Mouse (Mus musculus) intestine, embryonic 16.5 days (tissue): ENCODE results near the gene Noxo1. TPM values are rescaled to one million over a fixed set of nuclear protein-coding genes. Genes with fewer than 3 reads are reported as not detected.
A peak's percentile ranks its signal among the peaks of the same experiment; 100 is the strongest.

Source experiments
- ATAC-seq: fragments of 200-750 bp; cut with Nextera tagmentation; 2 replicates; pipeline ENCODE4 v1.8.0; 2017; ENCODE audit warnings: moderate TSS enrichment, moderate library complexity
- H3K27ac ChIP-seq: fragments of 300-500 bp; sonication (generic); 2 replicates; pipeline ENCODE4 v1.5.1; 2014; ENCODE audit warnings: mild to moderate bottlenecking, low read length
- H3K27me3 ChIP-seq: fragments of 300-500 bp; sonication (generic); replicated peaks from 2 replicates; pipeline ENCODE4 v1.6.1; 2014; ENCODE audit warnings: low read length, control low read depth, mixed read lengths; ENCODE audit not compliant: control insufficient read depth, insufficient read depth
- H3K36me3 ChIP-seq: fragments of 300-500 bp; sonication (generic); 2 replicates; pipeline ENCODE4 v1.6.1; 2014; ENCODE audit warnings: low read length, control low read depth; ENCODE audit not compliant: control insufficient read depth, insufficient read depth
- H3K4me1 ChIP-seq: fragments of 300-500 bp; sonication (generic); 2 replicates; pipeline ENCODE4 v1.6.1; 2014; ENCODE audit warnings: low read length, control low read depth, mixed read lengths; ENCODE audit not compliant: control insufficient read depth, insufficient read depth
- H3K4me2 ChIP-seq: fragments of 300-500 bp; sonication (generic); 2 replicates; pipeline ENCODE4 v1.6.1; 2014; ENCODE audit warnings: low read depth, low read length, control low read depth
- H3K4me3 ChIP-seq: fragments of 300-500 bp; sonication (generic); 2 replicates; pipeline ENCODE4 v1.5.1; 2014; ENCODE audit warnings: mild to moderate bottlenecking, low read length
- H3K9ac ChIP-seq: fragments of 300-500 bp; sonication (generic); 2 replicates; pipeline ENCODE4 v1.6.1; 2014; ENCODE audit warnings: low read depth, low read length
- H3K9me3 ChIP-seq: fragments of 300-500 bp; sonication (generic); 2 replicates; pipeline ENCODE4 v1.6.1; 2016; ENCODE audit warnings: low read length, control low read depth; ENCODE audit not compliant: control insufficient read depth
- WGBS: fragments of 180-500 bp; shearing (Covaris S2); extraction: QIAGEN DNeasy Blood & Tissue Kit; methylation state at CpG from one replicate; pipeline ENCODE4 v1.1.7; 2014; 5-methylcytosine and 5-hydroxymethylcytosine counted together
- polyA plus RNA-seq: library from polyadenylated mRNA; unstranded; fragments of >200 nt; fragmentation: Nextera tagmentation; extraction: Ambion mirVana; gene quantifications from 2 replicates; pipeline ENCODE4 v1.2.1, GENCODE M21; 2015

The Noxo1 gene
- polyA plus RNA-seq, 1 experiment from 2014 or later: 17.7 TPM

GRCm38 (mm10) chr17:24671346-24671745, 24.7 kb upstream of the Noxo1 start:
- ATAC-seq: no peak

GRCm38 (mm10) chr17:24672141-24672540, 23.9 kb upstream of the Noxo1 start:
- ATAC-seq: peak; percentile 50
- H3K9me3 ChIP-seq: no peaks in the 10 kb centered on the region
- 12% methylated on average over 5 of the region's 5 CpGs for WGBS
- peaks cover 25% of the 10 kb centered on the region for H3K4me1 ChIP-seq
- peaks cover 6% of the 10 kb centered on the region; the same call in 1 of the 2 replicates for H3K36me3 ChIP-seq
- no peaks in the 10 kb centered on the region for H3K27me3 ChIP-seq
- peak overlapping the region; percentile 6; the same call in 1 of the 2 replicates for H3K27ac ChIP-seq
- H3K9ac ChIP-seq: 0 out of 2 replicates have a peak overlapping the region, but pooled peaks have one; percentile 91
- peak overlapping the region; percentile 92; the same call in 1 of the 2 replicates for H3K4me2 ChIP-seq
- H3K4me3 ChIP-seq: no peak overlapping the region

More at GRCm38 (mm10) chr17:24671346-24671745, 24.7 kb upstream of the Noxo1 start:
- 63% methylated on average over 5 of the region's 5 CpGs for WGBS
- Histone ChIP-seq H3K27ac (0 out of 2 replicates have a peak overlapping the region, but pooled peaks have one; percentile 27), H3K4me1 (peaks cover 25% of the 10 kb centered on the region), H3K27me3 (no peaks in the 10 kb centered on the region), H3K9ac (peak overlapping the region; percentile 91), H3K9me3 (no peaks in the 10 kb centered on the region), H3K4me3 (peak overlapping the region; percentile 92; the same call in 1 of the 2 replicates), H3K36me3 (no peaks in the 10 kb centered on the region), H3K4me2 (peak overlapping the region; percentile 92)

GRCm38 (mm10) chr17:24674277-24674676, 21.8 kb upstream of the Noxo1 start:
- Histone ChIP-seq H3K4me3 (no peak overlapping the region), H3K9me3 (no peaks in the 10 kb centered on the region), H3K4me2 (no peak overlapping the region), H3K9ac (no peak overlapping the region), H3K27ac (no peak overlapping the region), H3K27me3 (no peaks in the 10 kb centered on the region), H3K4me1 (peaks cover 23% of the 10 kb centered on the region), H3K36me3 (peaks cover 9% of the 10 kb centered on the region; the same call in 1 of the 2 replicates)
- WGBS: 83% methylated on average over 7 of the region's 7 CpGs
- no peak for ATAC-seq

- Histone ChIP-seq H3K4me1 (peaks cover 15% of the 10 kb centered on the region), H3K4me2 (no peak overlapping the region), H3K9me3 (no peaks in the 10 kb centered on the region), H3K27ac (no peak overlapping the region), H3K27me3 (no peaks in the 10 kb centered on the region), H3K4me3 (no peak overlapping the region), H3K36me3 (peaks cover 23% of the 10 kb centered on the region), H3K9ac (no peak overlapping the region)
- no peak for ATAC-seq
- WGBS: 63% methylated on average over 2 of the region's 2 CpGs
These were observed 19.8 kb upstream of the Noxo1 start for GRCm38 (mm10) chr17:24676187-24676586.

GRCm38 (mm10) chr17:24676877-24677276, 19.2 kb upstream of the Noxo1 start:
- no peak overlapping the region for H3K4me2 ChIP-seq
- no peak for ATAC-seq
- no peak overlapping the region for H3K9ac ChIP-seq
- H3K27me3 ChIP-seq: no peaks in the 10 kb centered on the region
- no peak overlapping the region for H3K4me3 ChIP-seq
- peaks cover 25% of the 10 kb centered on the region for H3K36me3 ChIP-seq
- no peaks in the 10 kb centered on the region for H3K9me3 ChIP-seq
- no peak overlapping the region for H3K27ac ChIP-seq
- H3K4me1 ChIP-seq: peaks cover 8% of the 10 kb centered on the region
- WGBS: 95% methylated on average over 5 of the region's 5 CpGs

- Histone ChIP-seq H3K27ac (peak overlapping the region; percentile 72), H3K4me1 (peaks cover 1% of the 10 kb centered on the region; the same call in 1 of the 2 replicates), H3K4me2 (peak overlapping the region; percentile 28; the same call in 1 of the 2 replicates), H3K9ac (0 out of 2 replicates have a peak overlapping the region, but pooled peaks have one; percentile 34), H3K36me3 (peaks cover 32% of the 10 kb centered on the region), H3K27me3 (no peaks in the 10 kb centered on the region), H3K4me3 (no peak overlapping the region), H3K9me3 (no peaks in the 10 kb centered on the region)
- peak; percentile 88 for ATAC-seq
- WGBS: 76% methylated on average over 24 of the region's 24 CpGs
These were observed 18.4 kb upstream of the Noxo1 start for GRCm38 (mm10) chr17:24677500-24678080.

- Histone ChIP-seq H3K4me3 (no peak overlapping the region), H3K4me1 (peaks cover 12% of the 10 kb centered on the region), H3K27ac (no peak overlapping the region), H3K36me3 (peaks cover 8% of the 10 kb centered on the region), H3K9ac (no peak overlapping the region), H3K9me3 (no peaks in the 10 kb centered on the region), H3K4me2 (peak overlapping the region; percentile 9; the same call in 1 of the 2 replicates), H3K27me3 (peaks cover 33% of the 10 kb centered on the region)
- WGBS: 28% methylated on average over 16 of the region's 16 CpGs
- peak; percentile 43 for ATAC-seq
These were observed 9.5 kb upstream of the Noxo1 start for GRCm38 (mm10) chr17:24686514-24686913.

- H3K4me2 ChIP-seq: peak overlapping the region; percentile 51
- H3K36me3 ChIP-seq: peaks cover 4% of the 10 kb centered on the region
- no peaks in the 10 kb centered on the region for H3K9me3 ChIP-seq
- ATAC-seq: peak; percentile 73
- H3K27me3 ChIP-seq: peaks cover 33% of the 10 kb centered on the region
- H3K27ac ChIP-seq: no peak overlapping the region
- peaks cover 12% of the 10 kb centered on the region for H3K4me1 ChIP-seq
- peak overlapping the region; percentile 37 for H3K4me3 ChIP-seq
- peak overlapping the region; percentile 56 for H3K9ac ChIP-seq
- 3% methylated on average over 25 of the region's 25 CpGs for WGBS
These were observed 8.9 kb upstream of the Noxo1 start for GRCm38 (mm10) chr17:24687146-24687595.

GRCm38 (mm10) chr17:24687599-24687998, 8.4 kb upstream of the Noxo1 start:
- peak overlapping the region; percentile 56 for H3K9ac ChIP-seq
- peak; percentile 41 for ATAC-seq
- whole genome bisulfite sequencing: 19% methylated on average over 23 of the region's 23 CpGs

More at GRCm38 (mm10) chr17:24687599-24687998, 8.4 kb upstream of the Noxo1 start:
- H3K4me2 ChIP-seq: peak overlapping the region; percentile 51
- H3K4me3 ChIP-seq: peak overlapping the region; percentile 37
- H3K27ac ChIP-seq: no peak overlapping the region
- peaks cover 33% of the 10 kb centered on the region for H3K27me3 ChIP-seq
- H3K9me3 ChIP-seq: no peaks in the 10 kb centered on the region
- 0 out of 2 replicates have a peak, but pooled peaks cover 4% of the 10 kb centered on the region for H3K36me3 ChIP-seq
- peaks cover 12% of the 10 kb centered on the region for H3K4me1 ChIP-seq
